Mouse (Mus musculus): ENCODE results near the gene Iqschfp.

GRCm38 (mm10) chr3:68356516-68356915, 464.5 kb downstream of the Iqschfp start:
- no peak for TF ChIP-seq CTCF (IDR thresholded peaks at IDR 0.05; ENCODE audit: control insufficient read depth, insufficient read depth, insufficient replicate concordance, low read depth, low read length)
- no peak for TF ChIP-seq POLR2A (IDR thresholded peaks at IDR 0.05; ENCODE audit: control insufficient read depth, low read depth, low read length)
